Mouse (Mus musculus): ENCODE measurements around the gene Nop2.
A peak's percentile ranks its signal among the peaks of the same experiment; 100 is the strongest.

- peak; percentile 69 for TF ChIP-seq POLR2A (IDR thresholded peaks at IDR 0.05; ENCODE audit: insufficient read length, low read depth)
- no peak for TF ChIP-seq MYOG (IDR thresholded peaks at IDR 0.05; ENCODE audit: control insufficient read depth in 1 of 3, insufficient read depth in 1 of 3, insufficient read length in 2 of 3, low read depth in 2 of 3)
- TF ChIP-seq CEBPB (IDR thresholded peaks at IDR 0.05; ENCODE audit: insufficient read depth, poor library complexity, severe bottlenecking), result no peak
- TF ChIP-seq USF1 (IDR thresholded peaks at IDR 0.05; ENCODE audit: low read depth), result no peak
- no peak for TF ChIP-seq TCF12 (IDR thresholded peaks at IDR 0.05; ENCODE audit: insufficient read depth, poor library complexity, severe bottlenecking)
Observed at GRCm38 (mm10) chr6:125165328-125165891, 33.7 kb downstream of the Nop2 start.

All from myocyte (in vitro differentiated cells).